Mouse (Mus musculus) small intestine, adult 2 months (tissue): Measurements from ENCODE around the gene Dpysl5. TPM values are rescaled to one million over a fixed set of nuclear protein-coding genes. Genes with fewer than 3 reads are reported as not detected.
"Not testable (repeated sequence)": the region's sequence is repeated elsewhere in the genome, so short reads cannot be mapped to it uniquely, and the experiment has no call there.

Experiments used
- H3K27ac ChIP-seq: fragments of 200-500 bp; 2 replicates; pipeline ENCODE4 v1.5.1; 2012; ENCODE audit warnings: low read depth, low read length, control low read depth, inconsistent platforms; ENCODE audit not compliant: insufficient read depth
- H3K27me3 ChIP-seq: fragments of 200-500 bp; 2 replicates; pipeline ENCODE4 v1.6.1; 2012; ENCODE audit warnings: mild to moderate bottlenecking, moderate library complexity, low read length, inconsistent platforms; ENCODE audit not compliant: control insufficient read depth, insufficient read depth
- H3K36me3 ChIP-seq: fragments of 200-500 bp; 2 replicates; pipeline ENCODE4 v1.6.1; 2012; ENCODE audit warnings: mild to moderate bottlenecking, low read length, control low read depth, inconsistent platforms; ENCODE audit not compliant: control insufficient read depth, insufficient read depth
- H3K4me1 ChIP-seq: fragments of 200-500 bp; 2 replicates; pipeline ENCODE4 v1.6.1; 2012; ENCODE audit warnings: low read length, inconsistent platforms, mixed read lengths; ENCODE audit not compliant: control insufficient read depth, insufficient read depth, insufficient read length
- H3K4me3 ChIP-seq: fragments of 200-500 bp; 2 replicates; pipeline ENCODE4 v1.5.1; 2012; ENCODE audit warnings: low read depth, mild to moderate bottlenecking, control low read depth, inconsistent platforms, low read length, moderate library complexity
- CTCF ChIP-seq: fragments of 200-500 bp; IDR thresholded peaks from 2 replicates; pipeline ENCODE4 v1.5.1; 2012; ENCODE audit warnings: low read depth, mild to moderate bottlenecking, control low read depth, inconsistent platforms, low read length, moderate library complexity, mixed read lengths; ENCODE audit not compliant: insufficient replicate concordance, insufficient read length; ENCODE audit errors: extremely low read depth
- POLR2A ChIP-seq: fragments of 200-500 bp; IDR thresholded peaks from 2 replicates; pipeline ENCODE4 v1.6.1; 2012; ENCODE audit warnings: low read depth, mild to moderate bottlenecking, control low read depth, inconsistent platforms, low read length, moderate library complexity
- WGBS: fragments of 180-500 bp; shearing (Covaris S2); methylation state at CpG from one replicate; pipeline ENCODE4 v1.1.7; 2018; 5-methylcytosine and 5-hydroxymethylcytosine counted together
- polyA plus RNA-seq: library from polyadenylated mRNA; depleted of rRNA; stranded (reverse); fragments of >200 nt; gene quantifications from 2 replicates; pipeline ENCODE4 v1.2.3, GENCODE M21; 2012

The Dpysl5 gene
- polyA plus RNA-seq, 1 experiment: 0.66 TPM

DNA sequence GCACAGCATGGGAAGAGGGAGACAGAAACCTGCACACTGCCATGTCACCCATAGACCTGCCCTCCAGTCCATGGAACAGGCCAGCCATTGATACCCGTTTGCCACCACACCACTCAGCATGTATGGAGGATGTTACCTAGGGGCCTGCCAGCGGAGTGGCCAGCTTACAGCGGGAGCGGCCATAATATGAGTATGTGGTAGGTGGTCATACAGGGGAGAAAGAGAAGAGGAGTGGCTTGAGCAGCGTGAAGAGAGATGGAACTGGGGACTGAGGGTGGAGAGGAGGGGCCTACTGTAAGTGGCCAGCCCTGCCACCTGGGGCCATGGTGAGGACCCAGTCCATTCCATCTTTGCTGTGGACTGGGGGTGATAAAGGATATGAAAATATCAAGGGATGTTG lies 29.4 kb upstream of the Dpysl5 start:
- Histone ChIP-seq H3K27me3 (no peaks in the 10 kb centered on the region), H3K36me3 (no peaks in the 10 kb centered on the region), H3K4me3 (no peak overlapping the region), H3K4me1 (no peaks in the 10 kb centered on the region), H3K27ac (no peak overlapping the region)
- TF ChIP-seq POLR2A (no peak), CTCF (no peak)
- 88% methylated on average over 5 of the region's 5 CpGs for WGBS

- Histone ChIP-seq H3K27me3 (no peaks in the 10 kb centered on the region), H3K36me3 (no peaks in the 10 kb centered on the region), H3K4me3 (no peak overlapping the region), H3K4me1 (no peaks in the 10 kb centered on the region), H3K27ac (no peak overlapping the region)
- no peak for TF ChIP-seq POLR2A
- TF ChIP-seq CTCF: peak; percentile 27; the same call in 1 of the 2 replicates
Measured at GRCm38 (mm10) chr5:30682967-30683600, 28.3 kb upstream of the Dpysl5 start.

GRCm38 (mm10) chr5:30683993-30684392 lies 27.4 kb upstream of the Dpysl5 start:
- Histone ChIP-seq H3K27ac (no peak overlapping the region), H3K36me3 (no peaks in the 10 kb centered on the region), H3K4me1 (no peaks in the 10 kb centered on the region), H3K4me3 (no peak overlapping the region), H3K27me3 (no peaks in the 10 kb centered on the region)
- 74% methylated on average over 3 of the region's 3 CpGs for WGBS
- TF ChIP-seq POLR2A (no peak), CTCF (peak; percentile 26; the same call in 1 of the 2 replicates)

GRCm38 (mm10) chr5:30686781-30687180 lies 24.6 kb upstream of the Dpysl5 start:
- H3K36me3 ChIP-seq: no peaks in the 10 kb centered on the region
- H3K27me3 ChIP-seq: no peaks in the 10 kb centered on the region
- WGBS: 54% methylated on average over 3 of the region's 3 CpGs
- peak; percentile 32; the same call in 1 of the 2 replicates for TF ChIP-seq CTCF
- TF ChIP-seq POLR2A: no peak
- H3K4me1 ChIP-seq: no peaks in the 10 kb centered on the region
- H3K27ac ChIP-seq: no peak overlapping the region
- no peak overlapping the region for H3K4me3 ChIP-seq

DNA sequence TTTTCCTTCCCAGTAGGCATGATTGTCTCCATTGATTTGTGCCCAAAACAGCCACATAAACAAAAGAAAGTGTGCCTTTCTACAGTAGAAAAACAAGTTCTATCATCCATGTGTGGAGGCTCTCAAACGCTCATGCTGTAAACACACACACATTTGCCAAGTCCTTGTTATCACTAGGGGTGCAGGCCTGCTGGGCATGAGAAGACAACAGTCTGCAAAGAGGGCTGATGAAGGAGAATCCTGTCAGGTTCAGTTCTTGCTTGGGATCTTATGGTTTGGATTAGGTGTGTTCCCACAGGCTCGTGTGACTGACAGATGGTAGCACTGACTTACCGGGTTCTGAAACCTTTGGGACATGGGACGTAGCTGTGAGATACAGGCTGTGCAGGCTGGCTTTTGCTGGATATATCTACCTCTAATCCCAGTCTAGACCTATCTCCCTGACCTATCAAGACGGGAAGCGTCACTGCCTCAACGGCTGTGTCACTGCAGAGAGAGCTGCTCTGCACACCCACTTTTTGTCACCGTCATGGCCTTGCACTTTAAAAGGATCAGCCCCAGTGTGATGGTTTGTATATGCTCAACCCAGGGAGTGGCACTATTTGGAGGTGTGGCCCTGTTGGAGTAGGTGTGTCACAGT lies 10.9 kb upstream of the Dpysl5 start:
- WGBS: 68% methylated on average over 8 of the region's 8 CpGs
- H3K4me1 ChIP-seq: no peaks in the 10 kb centered on the region
- H3K27ac ChIP-seq: no peak overlapping the region
- no peak overlapping the region for H3K4me3 ChIP-seq
- H3K36me3 ChIP-seq: no peaks in the 10 kb centered on the region
- peaks cover 3% of the 10 kb centered on the region; the same call in 1 of the 2 replicates for H3K27me3 ChIP-seq
- no peak for TF ChIP-seq CTCF
- no peak for TF ChIP-seq POLR2A

DNA sequence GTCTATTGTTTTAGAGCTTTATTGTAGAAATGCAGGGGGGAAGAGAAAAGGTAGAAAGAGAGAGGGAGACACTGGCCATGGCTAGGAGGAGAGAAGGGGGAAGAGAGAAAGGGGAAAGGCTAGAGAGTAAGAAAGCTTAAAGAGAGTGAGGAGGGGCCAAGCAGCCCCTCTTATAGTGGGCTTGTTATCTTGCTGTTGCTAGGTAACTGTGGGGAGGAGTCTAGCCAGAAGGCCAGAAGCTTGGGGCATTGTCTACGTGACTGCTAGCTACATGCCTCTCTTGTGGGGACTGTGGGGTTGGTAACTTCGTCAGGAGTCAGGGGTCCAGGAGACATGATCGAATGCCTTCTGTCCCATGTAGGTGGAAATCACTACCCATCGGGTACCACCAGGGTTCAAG lies 10.0 kb upstream of the Dpysl5 start:
- 52% methylated on average over 4 of the region's 4 CpGs for WGBS
- not testable (repeated sequence) for H3K27me3 ChIP-seq, H3K4me3 ChIP-seq, H3K27ac ChIP-seq, H3K36me3 ChIP-seq, H3K4me1 ChIP-seq

- no peaks in the 10 kb centered on the region for H3K36me3 ChIP-seq
- no peak overlapping the region for H3K4me3 ChIP-seq
- H3K27ac ChIP-seq: no peak overlapping the region
- 51% methylated on average over 3 of the region's 3 CpGs for WGBS
- peaks cover 3% of the 10 kb centered on the region; the same call in 1 of the 2 replicates for H3K27me3 ChIP-seq
- TF ChIP-seq CTCF (no peak), POLR2A (no peak)
- no peaks in the 10 kb centered on the region for H3K4me1 ChIP-seq
Measured at GRCm38 (mm10) chr5:30701866-30702265, 9.5 kb upstream of the Dpysl5 start.
